Mouse (Mus musculus) retina, postnatal 1 day (tissue): ENCODE data around the gene Ankmy1.

Experiments
- DNase-seq: peaks from one replicate; pipeline ENCODE4 v3.0.0-alpha.2; 2012

Gene Ankmy1

GRCm38 (mm10) chr1:92902786-92903185, at the start of gene Ankmy1:
Gene Ankmy1 (minus strand): TSS chr1:92902906.
- peak; percentile 85 for DNase-seq

GRCm38 (mm10) chr1:92950607-92951006, 47.9 kb upstream of the Ankmy1 start, which contains the start of gene Gpr35:
Gene Gpr35 (plus strand): TSS chr1:92950865.
- no peak for DNase-seq

- DNase-seq = peak; percentile 56
Measured at GRCm38 (mm10) chr1:92949426-92949825, 46.7 kb upstream of the Ankmy1 start.

- no peak for DNase-seq
Measured at GRCm38 (mm10) chr1:92947966-92948365, 45.3 kb upstream of the Ankmy1 start.

GRCm38 (mm10) chr1:92943219-92943989, 40.7 kb upstream of the Ankmy1 start:
- no peak for DNase-seq

GRCm38 (mm10) chr1:92939746-92940145, 37.0 kb upstream of the Ankmy1 start:
- no peak for DNase-seq

- no peak for DNase-seq
Measured at GRCm38 (mm10) chr1:92937797-92938196, 35.1 kb upstream of the Ankmy1 start.

GRCm38 (mm10) chr1:92936467-92936866, 33.8 kb upstream of the Ankmy1 start:
- DNase-seq = no peak

GRCm38 (mm10) chr1:92935977-92936376, 33.3 kb upstream of the Ankmy1 start:
- DNase-seq = peak; percentile 8

- DNase-seq = peak; percentile 69
Measured at GRCm38 (mm10) chr1:92935054-92935962, 32.6 kb upstream of the Ankmy1 start.

GRCm38 (mm10) chr1:92934182-92934827, 31.6 kb upstream of the Ankmy1 start, which contains the start of gene Capn10:
Gene Capn10 (plus strand): TSS chr1:92934376.
- DNase-seq = peak; percentile 99

- DNase-seq = no peak
Measured at GRCm38 (mm10) chr1:92933611-92934010, 30.9 kb upstream of the Ankmy1 start.

GRCm38 (mm10) chr1:92930171-92930706, 27.5 kb upstream of the Ankmy1 start:
- DNase-seq = no peak

GRCm38 (mm10) chr1:92921496-92921895, 18.8 kb upstream of the Ankmy1 start:
- no peak for DNase-seq

- DNase-seq = no peak
Measured at GRCm38 (mm10) chr1:92920474-92921200, 17.9 kb upstream of the Ankmy1 start.

- no peak for DNase-seq
Measured at GRCm38 (mm10) chr1:92919775-92920174, 17.1 kb upstream of the Ankmy1 start.

GRCm38 (mm10) chr1:92919151-92919550, 16.4 kb upstream of the Ankmy1 start:
- no peak for DNase-seq

GRCm38 (mm10) chr1:92916725-92917124, 14.0 kb upstream of the Ankmy1 start:
- DNase-seq = no peak

GRCm38 (mm10) chr1:92914993-92915392, 12.3 kb upstream of the Ankmy1 start:
- DNase-seq = no peak

GRCm38 (mm10) chr1:92914239-92914638, 11.5 kb upstream of the Ankmy1 start:
- no peak for DNase-seq

GRCm38 (mm10) chr1:92912286-92912685, 9.6 kb upstream of the Ankmy1 start:
- peak; percentile 36 for DNase-seq

- DNase-seq = no peak
Measured at GRCm38 (mm10) chr1:92911721-92912138, 9.0 kb upstream of the Ankmy1 start.
